Mouse (Mus musculus) limb, embryonic 14.5 days (tissue): Measurements from ENCODE around the gene Adamts15. TPM values are rescaled to one million over a fixed set of nuclear protein-coding genes. Genes with fewer than 3 reads are reported as not detected.
A peak's percentile ranks its signal among the peaks of the same experiment; 100 is the strongest.

Experiments used
- ATAC-seq: fragments of 200-750 bp; cut with Nextera tagmentation; 2 replicates; pipeline ENCODE4 v1.8.0; 2017; ENCODE audit warnings: low read depth, moderate number of reproducible peaks, moderate TSS enrichment; ENCODE audit not compliant: low FRiP score
- DNase-seq: peaks from one replicate; pipeline ENCODE4 v3.0.0-alpha.2; 2015; ENCODE audit warnings: low spot score
- H3K27ac ChIP-seq: fragments of 300-500 bp; sonication (generic); replicated peaks from 2 replicates; pipeline ENCODE4 v1.5.1; 2014; ENCODE audit warnings: low read depth, mild to moderate bottlenecking, low read length, moderate library complexity, mixed read lengths
- H3K27me3 ChIP-seq: fragments of 300-500 bp; sonication (generic); 2 replicates; pipeline ENCODE4 v1.6.1; 2014; ENCODE audit warnings: low read length, mixed read lengths; ENCODE audit not compliant: control insufficient read depth, insufficient read depth
- H3K36me3 ChIP-seq: fragments of 300-500 bp; sonication (generic); 2 replicates; pipeline ENCODE4 v1.6.1; 2014; ENCODE audit warnings: mild to moderate bottlenecking, low read length, moderate library complexity, mixed read lengths; ENCODE audit not compliant: control insufficient read depth, insufficient read depth
- H3K4me1 ChIP-seq: fragments of 300-500 bp; sonication (generic); 2 replicates; pipeline ENCODE4 v1.6.1; 2014; ENCODE audit warnings: antibody characterized with exemption, low read length, mixed read lengths; ENCODE audit not compliant: control insufficient read depth, insufficient read depth
- H3K4me2 ChIP-seq: fragments of 300-500 bp; sonication (generic); replicated peaks from 2 replicates; pipeline ENCODE4 v1.6.1; 2014; ENCODE audit warnings: low read depth, mild to moderate bottlenecking, low read length, moderate library complexity; ENCODE audit not compliant: severe bottlenecking
- H3K4me3 ChIP-seq: fragments of 300-500 bp; sonication (generic); replicated peaks from 2 replicates; pipeline ENCODE4 v1.5.1; 2014; ENCODE audit warnings: low read length
- H3K9ac ChIP-seq: fragments of 300-500 bp; sonication (generic); 2 replicates; pipeline ENCODE4 v1.6.1; 2014; ENCODE audit warnings: mild to moderate bottlenecking, low read depth, low read length, moderate library complexity; ENCODE audit not compliant: severe bottlenecking
- H3K9me3 ChIP-seq: fragments of 300-500 bp; sonication (generic); 2 replicates; pipeline ENCODE4 v1.6.1; 2016; ENCODE audit warnings: low read length; ENCODE audit not compliant: control insufficient read depth
- POLR2A ChIP-seq: fragments of 200-500 bp; IDR thresholded peaks from 2 replicates; pipeline ENCODE4 v1.8.0; 2012; ENCODE audit warnings: inconsistent platforms, mild to moderate bottlenecking, moderate library complexity, borderline replicate concordance; ENCODE audit not compliant: insufficient read depth, insufficient read length; ENCODE audit errors: extremely low read depth
- WGBS: fragments of 180-500 bp; shearing (Covaris S2); extraction: QIAGEN DNeasy Blood & Tissue Kit; methylation state at CpG from one replicate; pipeline ENCODE4 v1.1.7; 2014; 5-methylcytosine and 5-hydroxymethylcytosine counted together
- polyA plus RNA-seq, 2 experiments: library from polyadenylated mRNA; depleted of rRNA in 1 of 2; stranded (reverse) in 1 of 2; unstranded in 1 of 2; fragments of >200 nt; fragmentation: Nextera tagmentation in 1 of 2; extraction: Ambion mirVana in 1 of 2; gene quantifications; 2 replicates each; pipeline versions ENCODE4 v1.2.1 to v1.2.3; 2012 to 2014

Gene Adamts15
- polyA plus RNA-seq, 2 experiments: 29.0 to 33.2 TPM

- TF ChIP-seq POLR2A: no peak
- Histone ChIP-seq H3K4me3 (peak overlapping the region; percentile 10; the same call in 1 of the 2 replicates), H3K27me3 (peaks cover 2% of the 10 kb centered on the region), H3K9me3 (no peaks in the 10 kb centered on the region), H3K27ac (no peak overlapping the region), H3K36me3 (peaks cover 16% of the 10 kb centered on the region), H3K4me2 (peak overlapping the region; percentile 19), H3K9ac (no peak overlapping the region), H3K4me1 (peaks cover 25% of the 10 kb centered on the region)
- ATAC-seq (no peak), DNase-seq (no peak)
- 74% methylated on average over 6 of the region's 6 CpGs for WGBS
Observed at GRCm38 (mm10) chr9:30916266-30916968, 5.8 kb downstream of the Adamts15 start.

- Histone ChIP-seq H3K27me3 (no peaks in the 10 kb centered on the region), H3K36me3 (peaks cover 30% of the 10 kb centered on the region), H3K9me3 (no peaks in the 10 kb centered on the region), H3K4me2 (no peak overlapping the region), H3K9ac (no peak overlapping the region), H3K4me3 (no peak overlapping the region), H3K27ac (no peak overlapping the region), H3K4me1 (peaks cover 24% of the 10 kb centered on the region)
- ATAC-seq: no peak
- no peak for TF ChIP-seq POLR2A
- DNase-seq: no peak
- WGBS: 94% methylated on average over 2 of the region's 2 CpGs
Observed at GRCm38 (mm10) chr9:30914241-30914640, 8.0 kb downstream of the Adamts15 start.

- ATAC-seq: no peak
- no peaks in the 10 kb centered on the region for H3K27me3 ChIP-seq
- peaks cover 34% of the 10 kb centered on the region for H3K36me3 ChIP-seq
- no peak overlapping the region for H3K9ac ChIP-seq
- TF ChIP-seq POLR2A: no peak
- H3K4me3 ChIP-seq: no peak overlapping the region
- no peak overlapping the region for H3K4me2 ChIP-seq
- DNase-seq: no peak
- H3K9me3 ChIP-seq: no peaks in the 10 kb centered on the region
- H3K27ac ChIP-seq: no peak overlapping the region
- H3K4me1 ChIP-seq: peaks cover 18% of the 10 kb centered on the region; the same call in 1 of the 2 replicates
- WGBS: 46% methylated on average over 3 of the region's 3 CpGs
Observed at GRCm38 (mm10) chr9:30913429-30913828, 8.8 kb downstream of the Adamts15 start.

GRCm38 (mm10) chr9:30912161-30912560, 10.1 kb downstream of the Adamts15 start:
- WGBS: 69% methylated on average over 3 of the region's 3 CpGs
- H3K36me3 ChIP-seq: peaks cover 34% of the 10 kb centered on the region
- H3K4me3 ChIP-seq: no peak overlapping the region
- no peaks in the 10 kb centered on the region for H3K9me3 ChIP-seq
- no peak for DNase-seq
- peaks cover 13% of the 10 kb centered on the region; the same call in 1 of the 2 replicates for H3K4me1 ChIP-seq
- H3K4me2 ChIP-seq: no peak overlapping the region
- no peak for ATAC-seq
- H3K9ac ChIP-seq: no peak overlapping the region
- no peak for TF ChIP-seq POLR2A
- H3K27me3 ChIP-seq: no peaks in the 10 kb centered on the region
- H3K27ac ChIP-seq: no peak overlapping the region

- H3K4me3 ChIP-seq: no peak overlapping the region
- peaks cover 39% of the 10 kb centered on the region for H3K36me3 ChIP-seq
- no peaks in the 10 kb centered on the region for H3K9me3 ChIP-seq
- peaks cover 3% of the 10 kb centered on the region; the same call in 1 of the 2 replicates for H3K4me1 ChIP-seq
- H3K9ac ChIP-seq: no peak overlapping the region
- TF ChIP-seq POLR2A: no peak
- no peak overlapping the region for H3K27ac ChIP-seq
- DNase-seq (no peak), ATAC-seq (no peak)
- H3K4me2 ChIP-seq: no peak overlapping the region
- no peaks in the 10 kb centered on the region for H3K27me3 ChIP-seq
- 91% methylated on average over 5 of the region's 5 CpGs for WGBS
Observed at GRCm38 (mm10) chr9:30910491-30910890, 11.8 kb downstream of the Adamts15 start.
